Mouse (Mus musculus) stomach, embryonic 15.5 days (tissue): ENCODE measurements around the gene 2300009A05Rik. TPM values are rescaled to one million over a fixed set of nuclear protein-coding genes. Genes with fewer than 3 reads are reported as not detected.

Experiments
- ATAC-seq: fragments of 200-750 bp; cut with Nextera tagmentation; 2 replicates; pipeline ENCODE4 v1.8.0; 2017; ENCODE audit warnings: low read depth, moderate number of reproducible peaks, moderate TSS enrichment; ENCODE audit not compliant: insufficient read depth, low FRiP score
- H3K27ac ChIP-seq: fragments of 300-500 bp; sonication (generic); 2 replicates; pipeline ENCODE4 v1.5.1; 2015; ENCODE audit warnings: mild to moderate bottlenecking, inconsistent platforms
- H3K27me3 ChIP-seq: fragments of 300-500 bp; sonication (generic); replicated peaks from 2 replicates; pipeline ENCODE4 v1.6.1; 2015; ENCODE audit warnings: inconsistent platforms
- H3K36me3 ChIP-seq: fragments of 300-500 bp; sonication (generic); 2 replicates; pipeline ENCODE4 v1.6.1; 2015; ENCODE audit warnings: inconsistent platforms
- H3K4me1 ChIP-seq: fragments of 300-500 bp; sonication (generic); 2 replicates; pipeline ENCODE4 v1.6.1; 2015; ENCODE audit warnings: inconsistent platforms
- H3K4me2 ChIP-seq: fragments of 300-500 bp; sonication (generic); 2 replicates; pipeline ENCODE4 v1.6.1; 2015; ENCODE audit warnings: mild to moderate bottlenecking, inconsistent platforms
- H3K4me3 ChIP-seq: fragments of 300-500 bp; sonication (generic); replicated peaks from 2 replicates; pipeline ENCODE4 v1.5.1; 2015; ENCODE audit warnings: inconsistent platforms
- H3K9ac ChIP-seq: fragments of 300-500 bp; sonication (generic); 2 replicates; pipeline ENCODE4 v1.6.1; 2015; ENCODE audit warnings: inconsistent platforms
- H3K9me3 ChIP-seq: fragments of 300-500 bp; sonication (generic); 2 replicates; pipeline ENCODE4 v1.6.1; 2016; ENCODE audit warnings: inconsistent platforms
- WGBS: fragments of 180-500 bp; shearing (Covaris S2); methylation state at CpG from one replicate; pipeline ENCODE4 v1.1.7; 2015; 5-methylcytosine and 5-hydroxymethylcytosine counted together
- polyA plus RNA-seq: library from polyadenylated mRNA; unstranded; fragments of >200 nt; fragmentation: Nextera tagmentation; extraction: Ambion mirVana; gene quantifications from 2 replicates; pipeline ENCODE4 v1.2.1, GENCODE M21; 2015

Gene 2300009A05Rik
- polyA plus RNA-seq, 1 experiment from 2014 or later: 40.1 TPM

GRCm38 (mm10) chr9:63377270-63378142 is 21.5 kb downstream of the 2300009A05Rik start, which contains the start of gene Map2k5:
TSS of gene Map2k5 (minus strand) at chr9:63377902.
- Histone ChIP-seq H3K36me3 (no peaks in the 10 kb centered on the region), H3K4me1 (peaks cover 12% of the 10 kb centered on the region), H3K27me3 (no peaks in the 10 kb centered on the region), H3K4me3 (peak within 1 kb of the TSS; percentile 88), H3K27ac (peak within 1 kb of the TSS; percentile 86), H3K9me3 (no peaks in the 10 kb centered on the region), H3K4me2 (peak within 1 kb of the TSS; percentile 82), H3K9ac (peak within 1 kb of the TSS; percentile 90)
- ATAC-seq: peak; percentile 93
- under 1% methylated on average over 55 of the region's 58 CpGs for WGBS

- Histone ChIP-seq H3K4me1 (peaks cover 12% of the 10 kb centered on the region), H3K9ac (no peak overlapping the region), H3K9me3 (no peaks in the 10 kb centered on the region), H3K27me3 (no peaks in the 10 kb centered on the region), H3K36me3 (no peaks in the 10 kb centered on the region), H3K4me3 (no peak overlapping the region), H3K27ac (no peak overlapping the region), H3K4me2 (no peak overlapping the region)
- 69% methylated on average over 2 of the region's 2 CpGs for WGBS
- no peak for ATAC-seq
These were observed 25.7 kb downstream of the 2300009A05Rik start for GRCm38 (mm10) chr9:63373315-63373714.

GRCm38 (mm10) chr9:63372541-63372940 is 26.5 kb downstream of the 2300009A05Rik start:
- ATAC-seq: no peak
- WGBS: 75% methylated on average over 8 of the region's 8 CpGs
- Histone ChIP-seq H3K36me3 (no peaks in the 10 kb centered on the region), H3K4me2 (no peak overlapping the region), H3K27me3 (no peaks in the 10 kb centered on the region), H3K4me3 (no peak overlapping the region), H3K4me1 (peaks cover 12% of the 10 kb centered on the region), H3K9me3 (no peaks in the 10 kb centered on the region), H3K27ac (no peak overlapping the region), H3K9ac (no peak overlapping the region)

GRCm38 (mm10) chr9:63360410-63360809 is 38.6 kb downstream of the 2300009A05Rik start:
- H3K27me3 ChIP-seq: no peaks in the 10 kb centered on the region
- no peak overlapping the region for H3K27ac ChIP-seq
- ATAC-seq: no peak
- H3K4me2 ChIP-seq: no peak overlapping the region
- WGBS: 56% methylated on average over 3 of the region's 3 CpGs
- no peak overlapping the region for H3K4me3 ChIP-seq
- no peaks in the 10 kb centered on the region for H3K36me3 ChIP-seq
- no peaks in the 10 kb centered on the region for H3K9me3 ChIP-seq
- no peaks in the 10 kb centered on the region for H3K4me1 ChIP-seq
- H3K9ac ChIP-seq: no peak overlapping the region

- no peak overlapping the region for H3K9ac ChIP-seq
- 88% methylated on average over 5 of the region's 5 CpGs for WGBS
These were observed 40.0 kb downstream of the 2300009A05Rik start for GRCm38 (mm10) chr9:63359016-63359415.

GRCm38 (mm10) chr9:63356721-63357120 is 42.3 kb downstream of the 2300009A05Rik start:
- H3K9ac ChIP-seq: no peak overlapping the region
- ATAC-seq: no peak

More at GRCm38 (mm10) chr9:63359016-63359415, 40.0 kb downstream of the 2300009A05Rik start:
- 0 out of 2 replicates have a peak, but pooled peaks cover 3% of the 10 kb centered on the region for H3K36me3 ChIP-seq
- no peaks in the 10 kb centered on the region for H3K9me3 ChIP-seq
- ATAC-seq: no peak
- H3K4me1 ChIP-seq: no peaks in the 10 kb centered on the region
- H3K4me2 ChIP-seq: no peak overlapping the region
- H3K4me3 ChIP-seq: no peak overlapping the region
- no peaks in the 10 kb centered on the region for H3K27me3 ChIP-seq
- H3K27ac ChIP-seq: no peak overlapping the region

GRCm38 (mm10) chr9:63356278-63356677 is 42.8 kb downstream of the 2300009A05Rik start:
- H3K4me1 ChIP-seq: no peaks in the 10 kb centered on the region
- no peaks in the 10 kb centered on the region for H3K9me3 ChIP-seq
- no peaks in the 10 kb centered on the region for H3K27me3 ChIP-seq
- H3K9ac ChIP-seq: no peak overlapping the region
- WGBS: 58% methylated on average over 9 of the region's 9 CpGs
- 0 out of 2 replicates have a peak, but pooled peaks cover 3% of the 10 kb centered on the region for H3K36me3 ChIP-seq
- no peak overlapping the region for H3K27ac ChIP-seq
- no peak for ATAC-seq
- no peak overlapping the region for H3K4me2 ChIP-seq
- no peak overlapping the region for H3K4me3 ChIP-seq

More at GRCm38 (mm10) chr9:63356721-63357120, 42.3 kb downstream of the 2300009A05Rik start:
- H3K36me3 ChIP-seq: 0 out of 2 replicates have a peak, but pooled peaks cover 3% of the 10 kb centered on the region
- 70% methylated on average over 4 of the region's 4 CpGs for WGBS
- H3K4me1 ChIP-seq: no peaks in the 10 kb centered on the region
- no peak overlapping the region for H3K27ac ChIP-seq
- H3K4me3 ChIP-seq: no peak overlapping the region
- H3K27me3 ChIP-seq: no peaks in the 10 kb centered on the region
- H3K9me3 ChIP-seq: no peaks in the 10 kb centered on the region
- H3K4me2 ChIP-seq: no peak overlapping the region

GRCm38 (mm10) chr9:63354168-63354567 is 44.9 kb downstream of the 2300009A05Rik start:
- ATAC-seq: no peak
- no peak overlapping the region for H3K9ac ChIP-seq
- H3K9me3 ChIP-seq: no peaks in the 10 kb centered on the region
- no peaks in the 10 kb centered on the region for H3K27me3 ChIP-seq
- 0 out of 2 replicates have a peak, but pooled peaks cover 3% of the 10 kb centered on the region for H3K36me3 ChIP-seq
- no peaks in the 10 kb centered on the region for H3K4me1 ChIP-seq
- no peak overlapping the region for H3K4me2 ChIP-seq
- no peak overlapping the region for H3K27ac ChIP-seq
- 89% methylated on average over 4 of the region's 4 CpGs for WGBS
- no peak overlapping the region for H3K4me3 ChIP-seq

GRCm38 (mm10) chr9:63350030-63350429 is 49.0 kb downstream of the 2300009A05Rik start:
- no peak for ATAC-seq
- H3K27me3 ChIP-seq: no peaks in the 10 kb centered on the region
- no peak overlapping the region for H3K27ac ChIP-seq
- H3K4me1 ChIP-seq: no peaks in the 10 kb centered on the region
- 0 out of 2 replicates have a peak, but pooled peaks cover 3% of the 10 kb centered on the region for H3K36me3 ChIP-seq
- no peak overlapping the region for H3K9ac ChIP-seq
- H3K9me3 ChIP-seq: no peaks in the 10 kb centered on the region
- no peak overlapping the region for H3K4me3 ChIP-seq
- 88% methylated on average over 8 of the region's 8 CpGs for WGBS
- no peak overlapping the region for H3K4me2 ChIP-seq

- WGBS: 84% methylated on average over 3 of the region's 3 CpGs
- Histone ChIP-seq H3K9me3 (no peaks in the 10 kb centered on the region), H3K36me3 (0 out of 2 replicates have a peak, but pooled peaks cover 3% of the 10 kb centered on the region), H3K27ac (no peak overlapping the region), H3K4me3 (no peak overlapping the region), H3K27me3 (no peaks in the 10 kb centered on the region), H3K4me1 (no peaks in the 10 kb centered on the region), H3K9ac (no peak overlapping the region), H3K4me2 (no peak overlapping the region)
- no peak for ATAC-seq
These were observed 49.8 kb downstream of the 2300009A05Rik start for GRCm38 (mm10) chr9:63349241-63349640.

GRCm38 (mm10) chr9:63348146-63348545 is 50.9 kb downstream of the 2300009A05Rik start:
- Histone ChIP-seq H3K4me2 (no peak overlapping the region), H3K27me3 (no peaks in the 10 kb centered on the region), H3K4me3 (no peak overlapping the region), H3K27ac (no peak overlapping the region), H3K9ac (no peak overlapping the region), H3K9me3 (no peaks in the 10 kb centered on the region), H3K4me1 (no peaks in the 10 kb centered on the region), H3K36me3 (no peaks in the 10 kb centered on the region)
- WGBS: 77% methylated on average over 1 of the region's 1 CpGs
- no peak for ATAC-seq

- H3K4me2 ChIP-seq: no peak overlapping the region
- no peaks in the 10 kb centered on the region for H3K36me3 ChIP-seq
- H3K9ac ChIP-seq: no peak overlapping the region
- ATAC-seq: no peak
- no peak overlapping the region for H3K27ac ChIP-seq
- no peaks in the 10 kb centered on the region for H3K9me3 ChIP-seq
- 77% methylated on average over 6 of the region's 6 CpGs for WGBS
- no peaks in the 10 kb centered on the region for H3K27me3 ChIP-seq
- H3K4me1 ChIP-seq: no peaks in the 10 kb centered on the region
- no peak overlapping the region for H3K4me3 ChIP-seq
These were observed 53.0 kb downstream of the 2300009A05Rik start for GRCm38 (mm10) chr9:63346029-63346428.
